Mouse (Mus musculus): Measurements from ENCODE around the gene Gm45808. TPM values are rescaled to one million over a fixed set of nuclear protein-coding genes. Genes with fewer than 3 reads are reported as not detected.
"Not testable (repeated sequence)": the region's sequence is repeated elsewhere in the genome, so short reads cannot be mapped to it uniquely, and the experiment has no call there.

Gene Gm45808
- polyA plus RNA-seq, 1 experiment, result not detected

GRCm38 (mm10) chr7:45470869-45471268, 15.7 kb downstream of the Gm45808 start:
- H3K27ac ChIP-seq (ENCODE audit: insufficient read depth, low read depth, low read length), result no peak overlapping the region
- 6% methylated on average over 3 of the region's 3 CpGs for WGBS
- no peaks in the 10 kb centered on the region for H3K36me3 ChIP-seq (ENCODE audit: control insufficient read depth, insufficient read depth, low read length)
- H3K27me3 ChIP-seq (ENCODE audit: control insufficient read depth, insufficient read depth, low read length), result no peaks in the 10 kb centered on the region
- H3K4me3 ChIP-seq (ENCODE audit: low read depth, low read length), result no peak overlapping the region
- no peak for TF ChIP-seq POLR2A (IDR thresholded peaks at IDR 0.05; ENCODE audit: low read depth, low read length)
- no peak for TF ChIP-seq CTCF (IDR thresholded peaks at IDR 0.05; ENCODE audit: extremely low read depth, insufficient read length, insufficient replicate concordance, low read depth, low read length)
- H3K4me1 ChIP-seq (ENCODE audit: control insufficient read depth, insufficient read depth, insufficient read length, low read length), result peaks cover 4% of the 10 kb centered on the region

- no peak overlapping the region for H3K27ac ChIP-seq (ENCODE audit: insufficient read depth, low read depth, low read length)
- 35% methylated on average over 7 of the region's 7 CpGs for WGBS
- no peak for TF ChIP-seq CTCF (IDR thresholded peaks at IDR 0.05; ENCODE audit: extremely low read depth, insufficient read length, insufficient replicate concordance, low read depth, low read length)
- no peak for TF ChIP-seq POLR2A (IDR thresholded peaks at IDR 0.05; ENCODE audit: low read depth, low read length)
- no peaks in the 10 kb centered on the region for H3K27me3 ChIP-seq (ENCODE audit: control insufficient read depth, insufficient read depth, low read length)
- peak overlapping the region; percentile 81 for H3K4me3 ChIP-seq (ENCODE audit: low read depth, low read length)
- peaks cover 13% of the 10 kb centered on the region for H3K36me3 ChIP-seq (ENCODE audit: control insufficient read depth, insufficient read depth, low read length)
- 0 out of 2 replicates have a peak, but pooled peaks cover 2% of the 10 kb centered on the region for H3K4me1 ChIP-seq (ENCODE audit: control insufficient read depth, insufficient read depth, insufficient read length, low read length)
Measured at GRCm38 (mm10) chr7:45467090-45467670, 19.4 kb downstream of the Gm45808 start.

GRCm38 (mm10) chr7:45466283-45467089, 20.1 kb downstream of the Gm45808 start, which contains the start of gene Bax:
Gene Bax (minus strand): TSS chr7:45466898.
- H3K27ac ChIP-seq (ENCODE audit: insufficient read depth, low read depth, low read length), result no peak within 1 kb of the TSS
- TF ChIP-seq CTCF (IDR thresholded peaks at IDR 0.05; ENCODE audit: extremely low read depth, insufficient read length, insufficient replicate concordance, low read depth, low read length) (no peak), POLR2A (IDR thresholded peaks at IDR 0.05; ENCODE audit: low read depth, low read length) (peak; percentile 66)

GRCm38 (mm10) chr7:45465549-45465948, 21.1 kb downstream of the Gm45808 start:
- Histone ChIP-seq H3K36me3 (ENCODE audit: control insufficient read depth, insufficient read depth, low read length) (peaks cover 13% of the 10 kb centered on the region), H3K4me1 (ENCODE audit: control insufficient read depth, insufficient read depth, insufficient read length, low read length) (peaks cover 9% of the 10 kb centered on the region), H3K4me3 (ENCODE audit: low read depth, low read length) (peak overlapping the region; percentile 81), H3K27ac (ENCODE audit: insufficient read depth, low read depth, low read length) (no peak overlapping the region), H3K27me3 (ENCODE audit: control insufficient read depth, insufficient read depth, low read length) (no peaks in the 10 kb centered on the region)
- 73% methylated on average over 9 of the region's 9 CpGs for WGBS
- TF ChIP-seq POLR2A (IDR thresholded peaks at IDR 0.05; ENCODE audit: low read depth, low read length) (no peak), CTCF (IDR thresholded peaks at IDR 0.05; ENCODE audit: extremely low read depth, insufficient read length, insufficient replicate concordance, low read depth, low read length) (no peak)

More at GRCm38 (mm10) chr7:45466283-45467089, 20.1 kb downstream of the Gm45808 start, which contains the start of gene Bax:
- Histone ChIP-seq H3K4me3 (ENCODE audit: low read depth, low read length) (peak within 1 kb of the TSS; percentile 81), H3K36me3 (ENCODE audit: control insufficient read depth, insufficient read depth, low read length) (peaks cover 13% of the 10 kb centered on the region), H3K27me3 (ENCODE audit: control insufficient read depth, insufficient read depth, low read length) (no peaks in the 10 kb centered on the region), H3K4me1 (ENCODE audit: control insufficient read depth, insufficient read depth, insufficient read length, low read length) (peaks cover 3% of the 10 kb centered on the region)
- under 1% methylated on average over 56 of the region's 58 CpGs for WGBS

- H3K27ac ChIP-seq (ENCODE audit: insufficient read depth, low read depth, low read length), result no peak overlapping the region
- H3K36me3 ChIP-seq (ENCODE audit: control insufficient read depth, insufficient read depth, low read length), result peaks cover 13% of the 10 kb centered on the region
- peaks cover 13% of the 10 kb centered on the region for H3K4me1 ChIP-seq (ENCODE audit: control insufficient read depth, insufficient read depth, insufficient read length, low read length)
- no peak overlapping the region for H3K4me3 ChIP-seq (ENCODE audit: low read depth, low read length)
- no peaks in the 10 kb centered on the region for H3K27me3 ChIP-seq (ENCODE audit: control insufficient read depth, insufficient read depth, low read length)
- WGBS, result 95% methylated on average over 12 of the region's 12 CpGs
- TF ChIP-seq POLR2A (IDR thresholded peaks at IDR 0.05; ENCODE audit: low read depth, low read length), result no peak
- TF ChIP-seq CTCF (IDR thresholded peaks at IDR 0.05; ENCODE audit: extremely low read depth, insufficient read length, insufficient replicate concordance, low read depth, low read length), result no peak
Measured at GRCm38 (mm10) chr7:45465112-45465511, 21.5 kb downstream of the Gm45808 start.

GRCm38 (mm10) chr7:45463987-45464778, 22.4 kb downstream of the Gm45808 start:
- no peak for TF ChIP-seq POLR2A (IDR thresholded peaks at IDR 0.05; ENCODE audit: low read depth, low read length)
- no peak for TF ChIP-seq CTCF (IDR thresholded peaks at IDR 0.05; ENCODE audit: extremely low read depth, insufficient read length, insufficient replicate concordance, low read depth, low read length)
- peaks cover 16% of the 10 kb centered on the region for H3K4me1 ChIP-seq (ENCODE audit: control insufficient read depth, insufficient read depth, insufficient read length, low read length)
- no peak overlapping the region for H3K4me3 ChIP-seq (ENCODE audit: low read depth, low read length)
- H3K27me3 ChIP-seq (ENCODE audit: control insufficient read depth, insufficient read depth, low read length), result no peaks in the 10 kb centered on the region
- WGBS, result 91% methylated on average over 7 of the region's 7 CpGs
- H3K27ac ChIP-seq (ENCODE audit: insufficient read depth, low read depth, low read length), result no peak overlapping the region
- peaks cover 13% of the 10 kb centered on the region for H3K36me3 ChIP-seq (ENCODE audit: control insufficient read depth, insufficient read depth, low read length)

- not testable (repeated sequence) for H3K4me3 ChIP-seq (ENCODE audit: low read depth, low read length); H3K27ac ChIP-seq (ENCODE audit: insufficient read depth, low read depth, low read length); H3K27me3 ChIP-seq (ENCODE audit: control insufficient read depth, insufficient read depth, low read length)
- peaks cover 16% of the 10 kb centered on the region for H3K4me1 ChIP-seq (ENCODE audit: control insufficient read depth, insufficient read depth, insufficient read length, low read length)
- peaks cover 21% of the 10 kb centered on the region for H3K36me3 ChIP-seq (ENCODE audit: control insufficient read depth, insufficient read depth, low read length)
- WGBS, result 70% methylated on average over 4 of the region's 4 CpGs
Measured at GRCm38 (mm10) chr7:45462868-45463267, 23.7 kb downstream of the Gm45808 start.
